Mouse (Mus musculus) stomach, postnatal 0 days (tissue): ENCODE measurements at regions not wholly inside any gene's neighbourhood (a gene's known extent, or its start where the extent isn't known, plus 50 kb on each side); places are given as distances from the start of the nearest gene placed in this dataset.
A peak's percentile ranks its signal among the peaks of the same experiment; 100 is the strongest.

ENCODE experiments used
- ATAC-seq: fragments of 200-750 bp; cut with Nextera tagmentation; 2 replicates; pipeline ENCODE4 v1.8.0; 2017; ENCODE audit not compliant: low FRiP score, low TSS enrichment
- DNase-seq: peaks from one replicate; pipeline ENCODE4 v3.0.0-alpha.2; 2016; ENCODE audit warnings: low spot score
- H3K27ac ChIP-seq: fragments of 300-500 bp; sonication (generic); replicated peaks from 2 replicates; pipeline ENCODE4 v1.5.1; 2014; ENCODE audit warnings: mild to moderate bottlenecking, control low read depth
- H3K27me3 ChIP-seq: fragments of 300-500 bp; sonication (generic); 2 replicates; pipeline ENCODE4 v1.6.1; 2014; ENCODE audit warnings: low read length; ENCODE audit not compliant: control insufficient read depth, insufficient read depth
- H3K36me3 ChIP-seq: fragments of 300-500 bp; sonication (generic); 2 replicates; pipeline ENCODE4 v1.6.1; 2014; ENCODE audit warnings: low read length, mixed read lengths; ENCODE audit not compliant: control insufficient read depth, insufficient read depth
- H3K4me1 ChIP-seq: fragments of 300-500 bp; sonication (generic); replicated peaks from 2 replicates; pipeline ENCODE4 v1.6.1; 2014; ENCODE audit warnings: antibody characterized with exemption; ENCODE audit not compliant: control insufficient read depth, insufficient read depth
- H3K4me2 ChIP-seq: fragments of 300-500 bp; sonication (generic); replicated peaks from 2 replicates; pipeline ENCODE4 v1.6.1; 2014; ENCODE audit warnings: low read depth, mild to moderate bottlenecking, control low read depth, moderate library complexity
- H3K4me3 ChIP-seq: fragments of 300-500 bp; sonication (generic); 2 replicates; pipeline ENCODE4 v1.5.1; 2014; ENCODE audit warnings: low read depth, low read length, control low read depth
- H3K9ac ChIP-seq: fragments of 300-500 bp; sonication (generic); 2 replicates; pipeline ENCODE4 v1.6.1; 2014; ENCODE audit warnings: mild to moderate bottlenecking, low read length, control low read depth, mixed read lengths
- H3K9me3 ChIP-seq: fragments of 300-500 bp; sonication (generic); 2 replicates; pipeline ENCODE4 v1.6.1; 2016; ENCODE audit warnings: low read length; ENCODE audit not compliant: control insufficient read depth
- CTCF ChIP-seq: IDR thresholded peaks from 2 replicates; pipeline ENCODE4 v1.5.1; 2016; ENCODE audit warnings: antibody characterized with exemption, low read depth, mild to moderate bottlenecking, moderate library complexity
- EP300 ChIP-seq: optimal IDR thresholded peaks from 2 replicates; pipeline ENCODE3; 2016; ENCODE audit warnings: antibody characterized with exemption
- WGBS: fragments of 180-500 bp; shearing (Covaris S2); extraction: QIAGEN DNeasy Blood & Tissue Kit; methylation state at CpG from one replicate; pipeline ENCODE4 v1.1.7; 2014; 5-methylcytosine and 5-hydroxymethylcytosine counted together

GRCm38 (mm10) chr7:83084496-83085082, 217.5 kb downstream of the Mex3b start:
- Histone ChIP-seq H3K27ac (no peak overlapping the region), H3K4me2 (no peak overlapping the region), H3K4me3 (no peak overlapping the region), H3K9me3 (no peaks in the 10 kb centered on the region), H3K4me1 (no peaks in the 10 kb centered on the region), H3K36me3 (no peaks in the 10 kb centered on the region), H3K9ac (no peak overlapping the region), H3K27me3 (no peaks in the 10 kb centered on the region)
- DNase-seq = no peak
- 72% methylated on average over 6 of the region's 6 CpGs for WGBS
- ATAC-seq = no peak
- TF ChIP-seq EP300 = no peak
- no peak for TF ChIP-seq CTCF

DNA sequence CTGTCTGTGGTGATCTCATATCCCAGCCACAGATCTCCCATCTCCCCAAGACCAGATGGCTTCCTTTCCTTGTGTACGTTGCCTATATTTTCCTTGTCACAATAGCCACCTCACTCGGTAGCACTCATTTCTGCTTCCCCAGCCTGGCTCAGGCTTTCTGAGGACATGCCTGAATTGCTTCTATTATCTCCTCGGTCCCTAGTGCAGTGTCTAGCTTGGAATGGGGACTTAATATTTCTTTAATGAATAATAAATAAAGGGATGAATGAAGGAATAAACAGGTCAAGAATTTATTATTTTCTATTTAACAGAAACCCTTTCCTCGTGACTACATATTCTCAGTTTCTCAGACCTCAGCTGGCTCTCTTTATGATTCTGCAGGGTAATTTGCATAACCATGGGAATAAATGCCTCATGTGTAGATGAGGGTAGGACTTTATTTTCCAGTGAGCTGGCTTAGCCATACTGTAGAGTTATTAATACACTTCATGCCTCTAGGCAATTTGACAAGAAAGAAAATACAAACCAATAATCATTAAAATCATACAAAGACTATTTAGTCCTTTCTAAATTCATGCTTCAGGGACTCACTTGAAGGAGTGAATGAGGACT, 218.5 kb downstream of the Mex3b start:
- no peak overlapping the region for H3K4me3 ChIP-seq
- no peaks in the 10 kb centered on the region for H3K9me3 ChIP-seq
- H3K9ac ChIP-seq = no peak overlapping the region
- no peaks in the 10 kb centered on the region for H3K4me1 ChIP-seq
- DNase-seq = no peak
- H3K4me2 ChIP-seq = no peak overlapping the region
- ATAC-seq = no peak
- no peak overlapping the region for H3K27ac ChIP-seq
- H3K36me3 ChIP-seq = no peaks in the 10 kb centered on the region
- H3K27me3 ChIP-seq = no peaks in the 10 kb centered on the region
- 64% methylated on average over 4 of the region's 4 CpGs for WGBS
- no peak for TF ChIP-seq CTCF
- TF ChIP-seq EP300 = no peak

DNA sequence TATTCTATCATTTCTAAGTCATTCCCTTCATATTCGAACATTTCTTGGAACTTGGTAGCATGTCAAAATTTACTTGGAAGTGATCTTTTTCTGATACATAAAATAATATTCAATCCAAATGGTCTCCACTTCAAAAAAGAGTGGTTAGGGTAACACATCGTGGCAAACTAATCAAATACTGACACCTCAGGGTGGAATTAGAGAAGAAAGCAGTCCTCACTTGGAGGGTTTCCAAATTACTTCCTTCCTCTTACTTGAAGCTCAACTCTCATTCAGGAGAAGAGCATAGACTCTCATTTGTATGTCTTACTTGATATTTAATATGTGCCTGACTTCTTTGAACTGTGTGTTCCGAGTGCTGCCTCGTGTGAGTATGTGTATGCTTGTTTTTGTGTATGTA, 220.3 kb downstream of the Mex3b start:
- Histone ChIP-seq H3K9me3 (no peaks in the 10 kb centered on the region), H3K4me2 (no peak overlapping the region), H3K9ac (no peak overlapping the region), H3K4me1 (no peaks in the 10 kb centered on the region), H3K27ac (no peak overlapping the region), H3K27me3 (no peaks in the 10 kb centered on the region), H3K4me3 (no peak overlapping the region), H3K36me3 (no peaks in the 10 kb centered on the region)
- ATAC-seq = no peak
- 66% methylated on average over 4 of the region's 4 CpGs for WGBS
- DNase-seq = no peak
- no peak for TF ChIP-seq EP300
- no peak for TF ChIP-seq CTCF

DNA sequence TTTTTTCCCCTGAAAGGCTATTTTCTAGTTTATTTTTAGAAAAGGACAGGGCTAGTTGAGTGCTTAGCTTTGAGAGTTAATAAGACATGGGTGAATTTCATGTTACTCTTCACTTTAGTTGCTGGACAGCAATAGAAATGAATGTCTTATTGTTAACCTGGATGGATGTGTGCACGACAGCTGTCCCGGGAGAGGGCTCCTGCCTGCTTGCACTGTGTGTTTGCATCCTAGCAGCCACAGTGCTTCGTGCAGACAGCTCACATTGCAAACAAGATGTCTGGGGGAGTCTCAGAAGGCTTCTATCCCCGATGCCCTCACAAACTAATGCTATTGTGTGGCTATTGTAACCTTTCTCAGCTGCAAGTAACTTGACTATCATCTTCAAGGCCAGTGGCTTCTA, 221.0 kb downstream of the Mex3b start:
- 54% methylated on average over 4 of the region's 4 CpGs for WGBS
- H3K27me3 ChIP-seq = no peaks in the 10 kb centered on the region
- DNase-seq = no peak
- ATAC-seq = no peak
- H3K9me3 ChIP-seq = no peaks in the 10 kb centered on the region
- no peaks in the 10 kb centered on the region for H3K4me1 ChIP-seq
- H3K4me2 ChIP-seq = no peak overlapping the region
- H3K9ac ChIP-seq = no peak overlapping the region
- TF ChIP-seq CTCF (no peak), EP300 (no peak)
- no peak overlapping the region for H3K27ac ChIP-seq
- H3K4me3 ChIP-seq = no peak overlapping the region
- H3K36me3 ChIP-seq = no peaks in the 10 kb centered on the region

DNA sequence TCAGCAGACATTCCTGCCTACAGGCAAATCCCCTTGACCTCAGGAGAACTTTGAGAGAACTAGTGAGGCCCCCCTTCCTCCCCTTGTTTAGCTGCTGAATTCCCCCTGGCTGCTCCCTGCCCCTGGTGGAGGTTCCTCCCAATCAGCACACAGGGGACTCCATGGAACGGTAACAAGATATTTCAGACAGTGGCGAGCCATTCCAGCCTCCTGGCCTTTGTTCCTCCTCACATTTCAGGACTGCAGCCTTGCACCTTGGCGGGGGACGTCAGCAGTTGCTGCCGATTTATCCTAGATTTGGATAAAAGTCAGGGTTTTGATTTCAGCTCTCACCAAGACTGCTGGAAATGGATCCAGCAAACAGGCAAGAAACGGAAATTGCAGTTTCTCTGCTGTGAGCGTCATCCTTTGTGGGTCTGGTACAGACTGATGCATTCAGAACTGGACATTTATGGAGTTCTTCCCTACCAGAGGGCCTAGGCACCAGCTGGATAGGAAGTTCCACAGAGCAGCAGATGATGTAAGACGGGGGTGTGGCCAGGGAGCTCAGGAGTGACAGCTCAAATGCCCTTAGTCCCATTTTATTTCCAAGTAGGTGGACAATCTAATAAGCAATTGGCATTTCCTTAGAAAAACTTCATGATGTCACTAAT, 222.3 kb downstream of the Mex3b start:
- TF ChIP-seq EP300 (no peak), CTCF (peak; percentile 8; the same call in 1 of the 2 replicates)
- no peak for DNase-seq
- H3K4me2 ChIP-seq = 0 out of 2 replicates have a peak overlapping the region, but pooled peaks have one; percentile 8
- no peaks in the 10 kb centered on the region for H3K36me3 ChIP-seq
- no peak overlapping the region for H3K27ac ChIP-seq
- peak overlapping the region; percentile 18; the same call in 1 of the 2 replicates for H3K9ac ChIP-seq
- ATAC-seq = no peak
- no peaks in the 10 kb centered on the region for H3K4me1 ChIP-seq
- no peaks in the 10 kb centered on the region for H3K9me3 ChIP-seq
- no peak overlapping the region for H3K4me3 ChIP-seq
- WGBS = 28% methylated on average over 8 of the region's 8 CpGs
- no peaks in the 10 kb centered on the region for H3K27me3 ChIP-seq

DNA sequence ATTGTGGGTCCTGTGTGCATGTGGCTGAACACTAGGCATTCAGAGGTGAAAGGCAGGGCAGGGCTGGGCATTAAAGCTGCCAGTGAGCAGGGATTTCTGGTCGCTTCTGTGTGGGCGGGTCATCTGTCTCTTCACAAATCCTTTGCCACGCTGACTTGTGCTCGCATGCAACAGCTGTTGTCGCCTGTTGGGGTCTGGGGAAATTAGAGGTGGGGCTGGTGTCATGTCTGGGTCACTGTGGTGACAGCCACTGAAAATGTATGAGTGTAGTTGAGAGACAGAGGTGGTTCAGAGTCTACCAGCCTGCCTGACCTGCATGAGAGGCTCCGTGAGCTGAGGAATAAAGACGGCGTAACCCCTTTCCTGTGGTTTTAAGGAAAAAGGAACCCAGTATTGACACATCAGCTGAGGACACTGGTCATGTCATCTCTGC, 226.8 kb downstream of the Mex3b start:
- no peaks in the 10 kb centered on the region for H3K4me1 ChIP-seq
- ATAC-seq = no peak
- H3K4me3 ChIP-seq = no peak overlapping the region
- no peak for TF ChIP-seq EP300
- TF ChIP-seq CTCF = no peak
- no peak for DNase-seq
- H3K36me3 ChIP-seq = no peaks in the 10 kb centered on the region
- whole genome bisulfite sequencing = 34% methylated on average over 8 of the region's 8 CpGs
- H3K9ac ChIP-seq = no peak overlapping the region
- H3K9me3 ChIP-seq = no peaks in the 10 kb centered on the region
- H3K27me3 ChIP-seq = no peaks in the 10 kb centered on the region
- no peak overlapping the region for H3K27ac ChIP-seq
- no peak overlapping the region for H3K4me2 ChIP-seq
